Comparison of ENCODE assay signal across 7 mouse cellular contexts in genomic region chr1:165660774-165661173, GRCm38 (mm10). TPM values are rescaled to one million over a fixed set of nuclear protein-coding genes. Genes with fewer than 3 reads are reported as not detected.
DNase-seq lines count a peak whose midpoint lies in the region; ATAC-seq and TF ChIP-seq lines count a peak whose summit lies in the region.

No protein-coding gene starts in this region.

- H3K36me3 ChIP-seq in C2C12 (ENCODE audit: control insufficient read depth, insufficient read depth) = no peaks in the 10 kb centered on the region
- peaks cover 63% of the 10 kb centered on the region for H3K36me3 ChIP-seq in heart, postnatal 0 days (replicated peaks; ENCODE audit: control insufficient read depth, insufficient read depth, low read length)

- WGBS in heart, postnatal 0 days = 25% methylated on average over 4 of the region's 4 CpGs

- H3ac ChIP-seq in C2C12 (ENCODE audit: control insufficient read depth, insufficient read length, low read depth) = no peak overlapping the region

- H3K4me1 ChIP-seq in heart, postnatal 0 days (ENCODE audit: control insufficient read depth, insufficient read depth) = peaks cover 24% of the 10 kb centered on the region

- peaks cover 13% of the 10 kb centered on the region for H3K27me3 ChIP-seq in C2C12 (ENCODE audit: control insufficient read depth, insufficient read depth, insufficient read length)
- H3K27me3 ChIP-seq in heart, postnatal 0 days (ENCODE audit: control insufficient read depth, insufficient read depth, low read length) = no peaks in the 10 kb centered on the region

- TF ChIP-seq CTCF in C2C12 (IDR thresholded peaks at IDR 0.05; ENCODE audit: control insufficient read depth, insufficient read depth, insufficient read length) = peak; percentile 26
- TF ChIP-seq CTCF in heart, postnatal 0 days (IDR thresholded peaks at IDR 0.05; ENCODE audit: low read depth) = peak; percentile 69

- no peak overlapping the region for H3K27ac ChIP-seq in heart, postnatal 0 days (ENCODE audit: low read depth)

- no peak overlapping the region for H3K4me3 ChIP-seq in C2C12 (ENCODE audit: insufficient read depth, poor library complexity, severe bottlenecking)
- H3K4me3 ChIP-seq in heart, postnatal 0 days (ENCODE audit: low read depth, low read length) = no peak overlapping the region

- no peaks in the 10 kb centered on the region for H3K79me2 ChIP-seq in C2C12 (ENCODE audit: control insufficient read depth, insufficient read depth)

- peak; percentile 71 for DNase-seq in 416B (ENCODE audit: low read depth)
- DNase-seq in cerebellum, postnatal 14 days = peak; percentile 83 to 84
- peak; percentile 66 for DNase-seq in heart, postnatal 0 days (ENCODE audit: low spot score)
- peak; percentile 67 to 80 for DNase-seq in kidney, postnatal 36 days
- peak; percentile 81 for DNase-seq in lung, postnatal 10 days
- peak; percentile 93 for DNase-seq in retina, embryonic 14.5 days (ENCODE audit: low spot score)

- no peak overlapping the region for H3K4me2 ChIP-seq in heart, postnatal 0 days (ENCODE audit: low read depth, low read length)

- H3K79me3 ChIP-seq in C2C12 (ENCODE audit: low read depth) = no peaks in the 10 kb centered on the region

- ATAC-seq in heart, postnatal 0 days (ENCODE audit: insufficient read depth, low read depth) = no peak

- no peaks in the 10 kb centered on the region for H3K9me3 ChIP-seq in heart, postnatal 0 days (replicated peaks; ENCODE audit: control insufficient read depth, low read length)

- TF ChIP-seq EP300 in heart, postnatal 0 days (IDR thresholded peaks at IDR 0.05; ENCODE audit: low read depth) = no peak

- no peak overlapping the region for H3K9ac ChIP-seq in heart, postnatal 0 days (replicated peaks; ENCODE audit: low read depth, low read length)

TF ChIP-seq in C2C12, 6 proteins besides CTCF, POLR2A, EP300 and RAD21:
- no peak for TF ChIP-seq MYOD1 (IDR thresholded peaks at IDR 0.05; ENCODE audit: control insufficient read depth, insufficient read length, low read depth)

RNA-seq across cellular contexts. Expression of gene Mpzl1, which starts 26.4 kb away (rescaled TPM):
- 32.1 TPM for polyA plus RNA-seq in C2C12 (2012; fragmentation: generic; extraction: Trizol)
- total RNA-seq in heart, postnatal 0 days (2014; rRNA removed; ENCODE audit: low replicate concordance) = 16.6 and 17.9 TPM in 2 replicates
- polyA plus RNA-seq in heart, postnatal 0 days (2015; fragmentation: Nextera tagmentation; extraction: Ambion mirVana) = 57.1 and 57.5 TPM in 2 replicates

RNA-seq across cellular contexts. Expression of gene Rcsd1, which starts 48.8 kb away (rescaled TPM):
- 0.05 TPM for polyA plus RNA-seq in C2C12 (2012; fragmentation: generic; extraction: Trizol)
- total RNA-seq in heart, postnatal 0 days (2014; rRNA removed; ENCODE audit: low replicate concordance) = 88.6 and 94.0 TPM in 2 replicates
- polyA plus RNA-seq in heart, postnatal 0 days (2015; fragmentation: Nextera tagmentation; extraction: Ambion mirVana) = 103 and 116 TPM in 2 replicates

Comparison
In these comparisons a context has a peak if more than half of its experiments do, and no peak if none do; other contexts are left out.
1. RNA of gene Rcsd1, which starts 48.8 kb away (polyA plus RNA-seq): 103 to 116 TPM in heart, postnatal 0 days; 0.05 TPM in C2C12 (single experiment); every median in the first group is over 10 times any median in the second.
2. Peak in every context shown above with its lines, with median percentiles within 50 percentile points of each other: DNase-seq.